Mouse (Mus musculus) cerebellum, adult 11 months (tissue): ENCODE measurements around the gene Slc12a8.

Experiments used
- DNase-seq: peaks from one replicate; pipeline ENCODE4 v3.0.0; 2022

Slc12a8 gene

DNA sequence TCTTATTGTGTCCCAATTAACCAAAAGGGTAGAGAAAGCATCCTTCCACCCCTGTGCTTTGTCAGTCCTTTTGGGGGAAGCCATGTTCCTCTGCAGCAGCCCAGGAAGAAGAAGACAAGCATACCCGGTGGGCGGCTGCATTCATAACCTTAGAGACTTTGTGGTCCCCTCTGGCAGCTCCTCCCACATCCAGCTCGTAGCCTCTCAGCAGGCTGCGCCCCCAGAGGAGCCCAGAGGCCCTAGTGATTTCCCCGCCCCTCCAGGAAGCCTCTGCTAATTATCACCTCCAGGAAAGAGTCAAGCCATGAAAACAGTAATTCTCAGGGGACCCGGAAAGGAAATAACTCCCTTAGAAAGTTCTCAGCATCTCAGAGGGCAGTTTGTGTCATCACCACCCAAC is 188.1 kb downstream of the Slc12a8 start:
- no peak for DNase-seq

GRCm38 (mm10) chr16:33706111-33706890 is 189.2 kb downstream of the Slc12a8 start:
- no peak for DNase-seq

GRCm38 (mm10) chr16:33708031-33708430 is 190.9 kb downstream of the Slc12a8 start:
- DNase-seq = no peak

GRCm38 (mm10) chr16:33708585-33709397 is 191.7 kb downstream of the Slc12a8 start:
- DNase-seq = no peak
